11 mouse cellular contexts compared by ENCODE assay signal in the genomic region with DNA sequence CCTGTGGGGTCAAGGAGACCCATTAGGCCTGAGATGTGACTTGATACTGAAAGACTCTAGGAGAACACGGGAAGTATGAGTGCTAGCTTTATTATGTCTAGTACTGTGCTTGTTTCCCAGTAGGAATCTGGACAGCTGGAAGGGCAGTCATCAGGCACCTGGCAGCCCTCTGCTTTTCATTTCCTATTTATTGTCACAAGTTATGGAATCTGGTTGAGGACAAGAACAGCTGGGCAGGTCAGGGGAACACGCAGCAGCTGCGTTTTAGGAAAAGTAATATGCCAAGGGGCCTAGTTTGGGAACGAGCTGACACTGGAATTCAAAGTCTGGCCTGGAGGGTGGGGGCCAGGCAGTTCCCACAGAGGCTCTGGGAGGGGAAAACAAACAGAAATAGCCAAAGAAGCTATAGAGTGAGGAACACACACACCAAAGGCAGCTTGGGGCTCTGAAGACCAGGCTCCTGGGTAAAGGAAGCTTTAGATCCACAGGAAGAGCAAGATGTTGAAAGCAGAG. TPM values are rescaled to one million over a fixed set of nuclear protein-coding genes. Genes with fewer than 3 reads are reported as not detected.
DNase-seq lines count a peak whose midpoint lies in the region; ATAC-seq and TF ChIP-seq lines count a peak whose summit lies in the region.
"Had no signal": no experiment of that assay in that cellular context is flagged by ENCODE, and none has a peak within 500 bp of the region (broad histone marks: within the 10 kb centered on the region; RNA-seq: fewer than 3 reads in every experiment).

No protein-coding gene starts in this region.

- H3K36me3 ChIP-seq in lung, embryonic 16.5 days (ENCODE audit: control insufficient read depth, insufficient read depth, low read length): no peaks in the 10 kb centered on the region
- H3K36me3 ChIP-seq in limb, embryonic 14.5 days (ENCODE audit: control insufficient read depth, insufficient read depth, low read length): no peaks in the 10 kb centered on the region
- no peaks in the 10 kb centered on the region for H3K36me3 ChIP-seq in stomach, postnatal 0 days (ENCODE audit: control insufficient read depth, insufficient read depth, low read length)
- H3K36me3 ChIP-seq: midbrain, embryonic 13.5 days had no signal

- intact Hi-C loops in left cerebral cortex, postnatal 14 days (cut with DNase I): no loop called here

- WGBS in lung, embryonic 16.5 days: 17% methylated on average over 4 of the region's 4 CpGs
- WGBS in limb, embryonic 14.5 days: 8% methylated on average over 4 of the region's 4 CpGs
- 19% methylated on average over 4 of the region's 4 CpGs for WGBS in stomach, postnatal 0 days

- no peak overlapping the region for H3K4me3 ChIP-seq in lung, embryonic 16.5 days (ENCODE audit: low read length)
- H3K4me3 ChIP-seq in limb, embryonic 14.5 days (replicated peaks; ENCODE audit: low read length): no peak overlapping the region
- H3K4me3 ChIP-seq in stomach, postnatal 0 days (ENCODE audit: low read depth, low read length): no peak overlapping the region
- H3K4me3 ChIP-seq: midbrain, embryonic 13.5 days had no signal

- H3K27me3 ChIP-seq in lung, embryonic 16.5 days (ENCODE audit: control insufficient read depth, insufficient read depth, low read depth, low read length): no peaks in the 10 kb centered on the region
- H3K27me3 ChIP-seq in limb, embryonic 14.5 days (ENCODE audit: control insufficient read depth, insufficient read depth, low read length): no peaks in the 10 kb centered on the region
- H3K27me3 ChIP-seq in stomach, postnatal 0 days (ENCODE audit: control insufficient read depth, insufficient read depth, low read length): no peaks in the 10 kb centered on the region
- H3K27me3 ChIP-seq: midbrain, embryonic 13.5 days had no signal

- peak overlapping the region; percentile 70 for H3K27ac ChIP-seq in lung, embryonic 16.5 days (ENCODE audit: low read length)
- peak overlapping the region; percentile 82 for H3K27ac ChIP-seq in limb, embryonic 14.5 days (replicated peaks; ENCODE audit: low read depth, low read length)
- H3K27ac ChIP-seq in stomach, postnatal 0 days (replicated peaks): peak overlapping the region; percentile 81
- H3K27ac ChIP-seq: midbrain, embryonic 13.5 days had no signal

- no peak overlapping the region for H3K4me2 ChIP-seq in lung, embryonic 16.5 days (ENCODE audit: low read depth, low read length)
- H3K4me2 ChIP-seq in limb, embryonic 14.5 days (replicated peaks; ENCODE audit: low read depth, low read length, severe bottlenecking): 0 out of 2 replicates have a peak overlapping the region, but pooled peaks have one; percentile 5
- H3K4me2 ChIP-seq in stomach, postnatal 0 days (replicated peaks; ENCODE audit: low read depth): no peak overlapping the region
- H3K4me2 ChIP-seq: midbrain, embryonic 13.5 days had no signal

- TF ChIP-seq POLR2A in limb, embryonic 14.5 days (IDR thresholded peaks at IDR 0.05; ENCODE audit: borderline replicate concordance, extremely low read depth, insufficient read depth, insufficient read length): no peak

- no peak for TF ChIP-seq EP300 in stomach, postnatal 0 days (optimal IDR thresholded peaks at IDR 0.05)

- ATAC-seq in lung, embryonic 16.5 days (ENCODE audit: low read depth): peak; percentile 76
- peak; percentile 83 for ATAC-seq in limb, embryonic 14.5 days (ENCODE audit: low FRiP score, low read depth)
- ATAC-seq in stomach, postnatal 0 days (ENCODE audit: low FRiP score, low TSS enrichment): peak; percentile 60; the same call in 1 of the 2 replicates
- ATAC-seq: midbrain, embryonic 13.5 days had no signal

- H3K9me3 ChIP-seq in lung, embryonic 16.5 days (ENCODE audit: control insufficient read depth, low read length): no peaks in the 10 kb centered on the region
- H3K9me3 ChIP-seq in limb, embryonic 14.5 days (ENCODE audit: control insufficient read depth, low read length): no peaks in the 10 kb centered on the region
- no peaks in the 10 kb centered on the region for H3K9me3 ChIP-seq in stomach, postnatal 0 days (ENCODE audit: control insufficient read depth, low read length)
- H3K9me3 ChIP-seq: midbrain, embryonic 13.5 days had no signal

- H3K4me1 ChIP-seq in lung, embryonic 16.5 days (replicated peaks; ENCODE audit: control insufficient read depth, insufficient read depth, low read length): peaks cover 21% of the 10 kb centered on the region
- peaks cover 53% of the 10 kb centered on the region for H3K4me1 ChIP-seq in limb, embryonic 14.5 days (ENCODE audit: control insufficient read depth, insufficient read depth, low read length)
- peaks cover 7% of the 10 kb centered on the region; the same call in 1 of the 2 replicates for H3K4me1 ChIP-seq in stomach, postnatal 0 days (replicated peaks; ENCODE audit: control insufficient read depth, insufficient read depth)

- DNase-seq in embryo, embryonic 11 days: peak; percentile 39
- DNase-seq in embryo, embryonic 10 days (ENCODE audit: low spot score): no peak
- DNase-seq in lung, postnatal 14 days: no peak
- peak; percentile 84 for DNase-seq in limb, embryonic 14.5 days (ENCODE audit: low spot score)
- no peak for DNase-seq in stomach, postnatal 0 days (ENCODE audit: low spot score)
- DNase-seq in spleen, postnatal 36 days (ENCODE audit: low spot score in 2 of 2): no peak
- no peak for DNase-seq in left cerebral cortex, postnatal 14 days (ENCODE audit: low spot score in 2 of 2)
- DNase-seq: cerebellum, adult 9-10 months; right cerebral cortex, adult 18-20 months had no signal

- no peak for TF ChIP-seq CTCF in stomach, postnatal 0 days (IDR thresholded peaks at IDR 0.05; ENCODE audit: low read depth)

- H3K9ac ChIP-seq in lung, embryonic 16.5 days (ENCODE audit: low read length): no peak overlapping the region
- no peak overlapping the region for H3K9ac ChIP-seq in limb, embryonic 14.5 days (ENCODE audit: low read depth, low read length, severe bottlenecking)
- H3K9ac ChIP-seq in stomach, postnatal 0 days (ENCODE audit: low read length): peak overlapping the region; percentile 13; the same call in 1 of the 2 replicates
- H3K9ac ChIP-seq: midbrain, embryonic 13.5 days had no signal

RNA-seq across cellular contexts. Expression of a gene that starts 18.9 kb away (rescaled TPM):
- 13.8 and 14.5 TPM in 2 replicates for polyA plus RNA-seq in lung, embryonic 16.5 days (2015; fragmentation: Nextera tagmentation; extraction: Ambion mirVana)
- polyA plus RNA-seq in limb, embryonic 14.5 days (2012; rRNA removed): 38.9 and 50.1 TPM in 2 replicates
- 19.4 and 19.7 TPM in 2 replicates for polyA plus RNA-seq in limb, embryonic 14.5 days (2014; fragmentation: Nextera tagmentation; extraction: Ambion mirVana)
- 21.3 and 23.5 TPM in 2 replicates for polyA plus RNA-seq in stomach, postnatal 0 days (2015; fragmentation: Nextera tagmentation; extraction: Ambion mirVana)
- total RNA-seq in left cerebral cortex, postnatal 14 days (2021): 10 to 100 TPM; 11.2 to 12.8 TPM

RNA-seq across cellular contexts. Expression of a gene that starts 19.5 kb away (rescaled TPM):
- polyA plus RNA-seq in lung, embryonic 16.5 days (2015; fragmentation: Nextera tagmentation; extraction: Ambion mirVana): 30.2 and 31.8 TPM in 2 replicates
- 83.7 and 102 TPM in 2 replicates for polyA plus RNA-seq in limb, embryonic 14.5 days (2012; rRNA removed)
- 30.0 and 36.1 TPM in 2 replicates for polyA plus RNA-seq in limb, embryonic 14.5 days (2014; fragmentation: Nextera tagmentation; extraction: Ambion mirVana)
- 10.2 and 11.7 TPM in 2 replicates for polyA plus RNA-seq in stomach, postnatal 0 days (2015; fragmentation: Nextera tagmentation; extraction: Ambion mirVana)
- total RNA-seq in left cerebral cortex, postnatal 14 days (2021): 10 to 100 TPM; 26.7 to 35.6 TPM

RNA-seq across cellular contexts. Expression of a gene that starts 35.3 kb away (rescaled TPM):
- polyA plus RNA-seq in lung, embryonic 16.5 days (2015; fragmentation: Nextera tagmentation; extraction: Ambion mirVana): 0.28 and 0.84 TPM in 2 replicates
- 0.58 and 0.96 TPM in 2 replicates for polyA plus RNA-seq in limb, embryonic 14.5 days (2012; rRNA removed)
- polyA plus RNA-seq in limb, embryonic 14.5 days (2014; fragmentation: Nextera tagmentation; extraction: Ambion mirVana): 0.66 and 1.5 TPM in 2 replicates
- polyA plus RNA-seq in stomach, postnatal 0 days (2015; fragmentation: Nextera tagmentation; extraction: Ambion mirVana): 0.11 and 0.12 TPM in 2 replicates
- total RNA-seq in left cerebral cortex, postnatal 14 days (2021): under 1 TPM in 1 of 2 experiments, not detected in 1; 0.32 TPM

RNA-seq across cellular contexts. Expression of a gene that starts 44.9 kb away (rescaled TPM):
- 1.3 and 2.9 TPM in 2 replicates for polyA plus RNA-seq in lung, embryonic 16.5 days (2015; fragmentation: Nextera tagmentation; extraction: Ambion mirVana)
- polyA plus RNA-seq in limb, embryonic 14.5 days (2012; rRNA removed): 3.5 and 3.7 TPM in 2 replicates
- 2.0 and 2.4 TPM in 2 replicates for polyA plus RNA-seq in limb, embryonic 14.5 days (2014; fragmentation: Nextera tagmentation; extraction: Ambion mirVana)
- polyA plus RNA-seq in stomach, postnatal 0 days (2015; fragmentation: Nextera tagmentation; extraction: Ambion mirVana): 1.6 and 1.8 TPM in 2 replicates
- 1 to 10 TPM; 4.2 to 5.6 TPM for total RNA-seq in left cerebral cortex, postnatal 14 days (2021)

RNA-seq across cellular contexts. Expression of a gene that starts 51.5 kb away (rescaled TPM):
- not detected in 2 replicates for polyA plus RNA-seq in lung, embryonic 16.5 days (2015; fragmentation: Nextera tagmentation; extraction: Ambion mirVana)
- 0.34 and 0.49 TPM in 2 replicates for polyA plus RNA-seq in limb, embryonic 14.5 days (2012; rRNA removed)
- 0.33 TPM in 1 of 2 replicates, not detected in the other for polyA plus RNA-seq in limb, embryonic 14.5 days (2014; fragmentation: Nextera tagmentation; extraction: Ambion mirVana)
- not detected in 2 replicates for polyA plus RNA-seq in stomach, postnatal 0 days (2015; fragmentation: Nextera tagmentation; extraction: Ambion mirVana)
- total RNA-seq in left cerebral cortex, postnatal 14 days (2021): under 1 TPM; 0.57 to 0.68 TPM
- polyA plus RNA-seq: midbrain, embryonic 13.5 days had no signal

Comparison
In these comparisons a context has a peak if more than half of its experiments do, and no peak if none do; other contexts are left out.
1. DNase-seq: peak in embryo, embryonic 11 days (single experiment) and limb, embryonic 14.5 days (single experiment); none in embryo, embryonic 10 days (single experiment), lung, postnatal 14 days (single experiment), stomach, postnatal 0 days (single experiment), spleen, postnatal 36 days (0 of 2) and left cerebral cortex, postnatal 14 days (0 of 2).
2. Peak in every context shown above with its lines, with median percentiles within 50 percentile points of each other: ATAC-seq and H3K27ac ChIP-seq.